Mouse (Mus musculus) layer of hippocampus, postnatal 14 days (tissue): ENCODE measurements around the gene Rnf185. TPM values are rescaled to one million over a fixed set of nuclear protein-coding genes. Genes with fewer than 3 reads are reported as not detected.

ENCODE experiments used
- DNase-seq, 2 experiments: peaks; one replicate each; pipeline ENCODE4 v3.0.0; 2021 to 2022; ENCODE audit warnings: low spot score in 2 of 2, mixed read lengths in 1 of 2
- long read RNA-seq, 2 experiments: library from polyadenylated mRNA; stranded (forward); transcript quantifications; one replicate each; pipeline ENCODE4 v2.0.0; 2021
- total RNA-seq, 2 experiments: library from RNA; stranded (reverse); gene quantifications; 2 replicates each; pipeline ENCODE4 v1.2.3; 2021

The Rnf185 gene
- total RNA-seq = 10 to 100 TPM; 22.9 to 24.9 TPM
- long read RNA-seq, experiment 1, transcript Rnf185-202 (7 exons, 2,787 nt) = major isoform, 16 of 21 reads
- long read RNA-seq, experiment 1, partial matches to known transcripts = 0 of 21 reads
- long read RNA-seq, experiment 1, other reads (novel, unspliced or antisense) = 4 of 21 reads
- long read RNA-seq, experiment 2, transcript Rnf185-202 (7 exons, 2,787 nt) = major isoform, 23 of 32 reads
- long read RNA-seq, experiment 2, partial matches to known transcripts = 1 of 32 reads
- long read RNA-seq, experiment 2, other reads (novel, unspliced or antisense) = 8 of 32 reads

DNA sequence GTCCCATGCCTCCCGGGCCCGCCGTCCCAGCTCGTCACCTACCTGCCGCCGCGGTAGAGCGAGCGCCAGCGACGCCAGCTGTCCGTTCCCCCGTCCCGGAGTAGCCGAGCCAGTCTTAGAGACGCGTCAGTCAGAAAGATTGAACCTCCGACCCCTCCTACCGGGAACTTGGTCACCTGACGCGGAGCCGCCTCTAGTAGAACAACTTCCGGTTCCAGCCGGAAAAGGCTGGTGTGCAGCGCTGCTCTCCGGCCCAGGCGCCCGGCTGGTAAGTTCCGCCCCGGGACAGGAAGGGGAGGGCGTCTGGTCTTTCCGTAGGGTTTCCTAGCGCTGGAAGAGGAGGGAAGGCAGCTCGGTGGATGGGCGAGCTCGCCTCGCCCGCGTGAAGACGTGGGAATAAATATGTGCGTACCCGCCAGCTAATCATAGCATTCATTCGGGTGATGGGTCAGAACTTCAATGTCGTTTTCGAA is at the start of gene Rnf185:
Gene Rnf185, minus strand, starts transcription at position 197 of the 473 bp plus-strand sequence.
- DNase-seq = peak; percentile 91 to 95

- no peak for DNase-seq
Observed at GRCm38 (mm10) chr11:3497296-3497695, 45.1 kb upstream of the Rnf185 start.

DNA sequence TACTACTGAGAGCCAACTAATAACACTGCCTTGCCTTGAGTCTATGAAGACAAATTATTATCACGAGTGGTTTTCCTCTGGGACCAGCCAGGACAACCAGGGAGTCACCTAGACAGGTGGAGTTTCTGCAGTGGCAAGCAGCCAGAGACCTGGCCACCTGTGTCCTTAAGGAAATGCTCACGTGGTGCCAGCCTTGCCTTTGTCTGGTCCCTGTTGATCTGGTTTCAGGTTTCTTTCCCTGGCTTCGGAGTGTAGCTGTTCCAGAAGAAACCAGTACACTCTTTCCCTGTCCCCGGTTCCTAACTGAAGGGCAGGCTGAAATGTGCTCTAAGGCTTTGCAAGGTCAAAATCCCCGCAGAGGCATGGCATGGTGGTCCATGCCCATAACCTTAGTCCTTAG is 44.6 kb upstream of the Rnf185 start:
- DNase-seq = no peak

GRCm38 (mm10) chr11:3495496-3495895 is 43.3 kb upstream of the Rnf185 start:
- DNase-seq = no peak

- DNase-seq = no peak
Observed at GRCm38 (mm10) chr11:3494857-3495256, 42.7 kb upstream of the Rnf185 start.

DNA sequence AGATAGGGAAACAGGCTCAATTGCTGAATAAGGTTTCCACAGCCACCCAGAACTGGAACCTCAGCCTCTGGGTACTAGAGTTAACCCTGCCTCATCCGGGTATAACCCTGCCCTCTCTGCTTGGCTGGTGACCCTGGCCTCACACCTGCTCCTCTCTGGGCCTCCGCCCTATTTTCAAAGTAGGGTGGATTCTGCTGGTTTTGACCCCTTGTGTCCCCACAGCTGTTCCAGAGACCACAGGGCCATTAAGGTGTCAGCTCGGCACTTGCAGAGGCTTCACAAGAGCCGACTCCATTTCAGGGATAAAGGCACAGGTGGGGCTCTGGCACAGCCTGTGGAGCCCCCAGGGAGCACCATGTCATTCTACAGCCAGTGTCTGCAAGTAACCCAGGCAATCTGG is 40.6 kb upstream of the Rnf185 start:
- DNase-seq = no peak

GRCm38 (mm10) chr11:3489036-3489435 is 36.9 kb upstream of the Rnf185 start:
- no peak for DNase-seq

DNA sequence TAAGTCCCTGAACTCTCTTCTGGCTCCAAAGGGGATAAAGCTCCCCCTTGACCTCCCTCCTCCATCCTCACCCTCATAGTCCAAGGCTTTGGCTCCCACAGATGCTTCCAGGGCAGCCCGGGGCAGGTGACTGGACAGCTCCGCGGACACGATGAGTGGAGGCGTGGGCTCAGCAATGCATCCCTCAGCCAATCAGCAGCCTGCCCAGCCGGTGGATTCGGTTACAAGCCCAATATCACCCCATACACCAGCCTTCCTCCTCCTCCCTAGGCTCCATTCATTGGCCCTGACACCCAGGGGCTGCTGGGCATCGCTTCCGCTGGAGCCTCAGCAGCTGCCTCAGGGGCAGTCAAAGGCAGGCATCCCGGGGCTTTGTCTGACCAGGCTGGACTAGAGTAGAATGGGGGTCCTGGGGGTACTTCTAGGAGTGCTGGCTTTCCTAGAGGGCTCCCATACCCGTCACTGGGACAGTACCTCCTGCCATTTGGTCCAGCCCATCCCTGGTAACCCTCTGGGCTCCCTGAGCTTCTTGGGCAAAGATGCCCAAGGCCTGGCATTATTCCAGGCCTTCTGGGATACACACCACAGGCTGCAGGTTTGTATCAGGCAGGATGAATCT is 35.9 kb upstream of the Rnf185 start, which contains the start of gene Pla2g3:
Gene Pla2g3, plus strand, starts transcription at position 333 of the 619 bp plus-strand sequence.
- DNase-seq = no peak

DNA sequence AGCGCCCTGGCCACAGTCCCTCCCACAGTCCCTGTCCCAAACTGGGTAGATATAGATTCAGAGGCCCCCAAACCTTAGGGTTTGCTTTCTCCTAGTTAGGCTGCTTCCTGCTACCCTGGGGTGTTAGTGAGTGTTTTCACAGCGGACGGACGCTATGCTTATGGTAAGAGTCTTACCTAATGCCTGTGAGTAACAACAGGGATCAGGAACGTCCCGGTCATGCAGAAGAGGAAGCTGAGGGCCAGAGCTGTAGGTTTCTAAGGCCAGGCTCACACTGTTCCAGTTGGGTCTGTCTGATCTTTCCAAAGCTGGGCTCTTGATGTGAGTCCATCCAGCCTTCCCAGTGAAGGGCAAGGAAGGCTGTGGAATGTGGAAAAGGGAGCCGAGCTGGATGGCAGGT is 34.2 kb upstream of the Rnf185 start:
- DNase-seq = no peak

GRCm38 (mm10) chr11:3483980-3484642 is 31.9 kb upstream of the Rnf185 start:
- peak; percentile 64 to 81 for DNase-seq

DNA sequence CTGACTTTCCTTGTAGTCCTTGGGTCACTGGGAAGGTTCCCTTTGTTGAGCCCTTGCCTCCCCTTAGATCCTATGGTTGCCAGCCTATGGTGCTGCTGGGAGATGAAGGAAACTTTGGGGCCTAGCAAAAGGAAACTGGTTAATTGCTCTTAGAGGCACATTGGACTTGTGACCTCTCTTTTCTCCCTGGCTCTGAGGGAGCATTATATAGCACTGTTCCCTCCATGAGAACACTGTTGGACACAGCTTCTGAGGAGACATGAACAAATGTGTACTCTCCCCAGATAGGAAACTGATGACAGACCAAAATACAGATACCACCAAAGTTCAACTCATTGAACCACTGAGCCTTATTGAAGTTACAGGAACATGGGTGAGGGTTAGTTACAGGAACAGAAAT is 23.3 kb upstream of the Rnf185 start:
- DNase-seq = no peak

- DNase-seq = no peak
Observed at GRCm38 (mm10) chr11:3474480-3475115, 22.4 kb upstream of the Rnf185 start.

- DNase-seq = peak; percentile 79 to 89
Observed at GRCm38 (mm10) chr11:3472484-3472883, 20.3 kb upstream of the Rnf185 start.

- DNase-seq = no peak
Observed at GRCm38 (mm10) chr11:3471448-3471850, 19.3 kb upstream of the Rnf185 start.

- no peak for DNase-seq
Observed at GRCm38 (mm10) chr11:3462846-3463245, 10.7 kb upstream of the Rnf185 start.

GRCm38 (mm10) chr11:3459105-3459468 is 6.9 kb upstream of the Rnf185 start:
- no peak for DNase-seq

GRCm38 (mm10) chr11:3458428-3459104 is 6.4 kb upstream of the Rnf185 start:
- DNase-seq = no peak

GRCm38 (mm10) chr11:3456354-3456753 is 4.2 kb upstream of the Rnf185 start:
- DNase-seq = peak; percentile 69 to 79

DNA sequence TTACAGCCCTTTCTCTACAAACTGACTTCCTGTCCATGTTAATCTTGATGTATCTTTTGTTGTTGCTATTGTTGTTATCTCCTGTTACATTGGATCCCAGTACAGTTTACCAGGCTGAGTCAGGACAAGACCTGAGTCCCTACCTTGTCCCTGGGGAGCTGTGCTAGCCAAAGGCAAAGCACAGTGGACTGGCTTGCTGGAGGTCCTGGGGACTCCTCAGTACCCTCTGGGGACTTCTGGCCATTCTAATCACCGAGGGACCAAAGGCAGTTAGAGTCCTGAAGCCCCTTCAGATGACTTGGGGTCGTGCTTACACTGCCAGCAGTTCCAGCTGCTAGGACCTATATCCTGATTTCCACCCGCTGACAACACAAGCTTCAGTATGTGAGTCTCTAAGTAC is 2.3 kb upstream of the Rnf185 start:
- no peak for DNase-seq

DNA sequence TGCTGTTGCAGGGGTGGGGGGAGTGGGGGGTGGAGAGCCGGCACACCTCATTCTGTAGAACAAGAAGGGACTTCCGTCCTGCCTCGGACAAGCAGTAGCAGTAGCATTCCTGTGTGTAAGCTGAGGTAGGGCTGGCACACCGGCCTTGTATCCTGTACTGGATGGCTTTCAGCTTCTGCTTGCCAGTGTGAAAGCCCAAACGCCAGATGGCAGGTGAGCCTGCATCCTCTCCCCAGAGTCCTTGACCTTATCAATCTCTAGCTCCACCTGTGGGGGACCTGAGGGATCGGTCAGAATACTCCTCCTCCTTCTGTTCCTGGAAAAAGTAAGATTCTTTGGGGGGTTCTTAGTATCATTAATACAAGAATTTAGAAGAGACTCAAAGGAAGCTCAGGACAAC is 1.3 kb upstream of the Rnf185 start:
- no peak for DNase-seq

DNA sequence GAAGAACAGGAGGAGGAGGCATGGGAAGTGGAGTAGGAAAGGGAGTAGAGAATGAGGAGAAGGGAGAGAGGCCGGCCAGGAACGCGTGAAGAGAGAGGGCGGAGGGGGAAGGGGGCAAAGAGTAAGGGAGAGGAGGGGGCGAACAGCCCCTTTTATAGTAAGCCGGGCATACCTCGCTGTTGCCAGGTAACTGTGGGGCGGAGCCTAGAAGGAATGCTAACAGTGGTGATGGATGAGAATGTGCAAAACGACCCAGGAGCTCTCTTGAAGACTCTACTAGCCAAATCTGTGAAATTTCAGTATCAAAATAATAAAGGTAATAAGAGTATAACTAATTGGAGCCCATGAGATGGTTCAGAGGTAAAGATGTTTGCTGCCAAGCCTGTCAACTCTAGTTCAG is 606 bp upstream of the Rnf185 start:
- peak in 1 of 2 experiments; percentile 24 for DNase-seq
